Mouse (Mus musculus) hematopoietic stem cell, adult 5-6 weeks (primary cell): ENCODE measurements around the gene Surf4. TPM values are rescaled to one million over a fixed set of nuclear protein-coding genes. Genes with fewer than 3 reads are reported as not detected.

Experiments used
- total RNA-seq: library from RNA; stranded (forward); fragments of 172-1452, 232-1000 nt; gene quantifications from 2 replicates; pipeline ENCODE4 v1.2.3, GENCODE M21; 2017

The Surf4 gene
- total RNA-seq, 1 experiment from 2014 or later = 64.1 TPM

Other genes with a start within 250 kb of the Surf4 start
- not detected in 2 replicates for gene Abo, start 68.9 kb downstream of the Surf4 start, total RNA-seq
- gene Surf6, start 31.0 kb downstream of the Surf4 start, total RNA-seq = 60.0 and 60.6 TPM in 2 replicates
- 22.1 and 24.0 TPM in 2 replicates for gene Med22, start 23.3 kb downstream of the Surf4 start, total RNA-seq
- gene Rpl7a, start 23.2 kb downstream of the Surf4 start, total RNA-seq = 1,682 and 2,482 TPM in 2 replicates
- 83.3 and 94.2 TPM in 2 replicates for gene Surf2, start 17.6 kb downstream of the Surf4 start, total RNA-seq
- 60.8 and 67.5 TPM in 2 replicates for gene Surf1, start 17.4 kb downstream of the Surf4 start, total RNA-seq
- not detected in 2 replicates for gene Stkld1, start 119 bp upstream of the Surf4 start, total RNA-seq
- 93.1 and 120 TPM in 2 replicates for gene Rexo4, start 30.5 kb upstream of the Surf4 start, total RNA-seq
- not detected in 2 replicates for gene Adamts13, start 39.5 kb upstream of the Surf4 start, total RNA-seq
- gene Cacfd1, start 76.0 kb upstream of the Surf4 start, total RNA-seq = 5.8 and 7.4 TPM in 2 replicates
- 1.2 and 5.8 TPM in 2 replicates for gene Slc2a6, start 94.1 kb upstream of the Surf4 start, total RNA-seq
- not detected in 2 replicates for gene Mymk, start 138.3 kb upstream of the Surf4 start, total RNA-seq
- gene Adamtsl2, start 145.5 kb upstream of the Surf4 start, total RNA-seq = 2.3 TPM in 1 of 2 replicates, not detected in the other
- not detected in 2 replicates for gene Fam163b, start 208.6 kb upstream of the Surf4 start, total RNA-seq
- gene Dbh, start 231.3 kb upstream of the Surf4 start, total RNA-seq = not detected in 2 replicates